Mouse (Mus musculus) heart, postnatal 0 days (tissue): ENCODE results near the gene Elavl1. TPM values are rescaled to one million over a fixed set of nuclear protein-coding genes. Genes with fewer than 3 reads are reported as not detected.

Experiments used
- ATAC-seq: fragments of 200-750 bp; cut with Nextera tagmentation; 2 replicates; pipeline ENCODE4 v1.8.0; 2017; ENCODE audit warnings: low read depth, moderate number of reproducible peaks, moderate library complexity; ENCODE audit not compliant: insufficient read depth
- DNase-seq: peaks from one replicate; pipeline ENCODE4 v3.0.0-alpha.2; 2016; ENCODE audit warnings: low spot score
- H3K27ac ChIP-seq: fragments of 300-500 bp; sonication (generic); 2 replicates; pipeline ENCODE4 v1.5.1; 2014; ENCODE audit warnings: low read depth, mild to moderate bottlenecking
- H3K27me3 ChIP-seq: fragments of 300-500 bp; sonication (generic); 2 replicates; pipeline ENCODE4 v1.6.1; 2014; ENCODE audit warnings: low read length, mixed read lengths; ENCODE audit not compliant: control insufficient read depth, insufficient read depth
- H3K36me3 ChIP-seq: fragments of 300-500 bp; sonication (generic); replicated peaks from 2 replicates; pipeline ENCODE4 v1.6.1; 2014; ENCODE audit warnings: low read length, mixed read lengths; ENCODE audit not compliant: control insufficient read depth, insufficient read depth
- H3K4me1 ChIP-seq: fragments of 300-500 bp; sonication (generic); 2 replicates; pipeline ENCODE4 v1.6.1; 2014; ENCODE audit warnings: antibody characterized with exemption; ENCODE audit not compliant: control insufficient read depth, insufficient read depth
- H3K4me2 ChIP-seq: fragments of 300-500 bp; sonication (generic); 2 replicates; pipeline ENCODE4 v1.6.1; 2014; ENCODE audit warnings: low read depth, mild to moderate bottlenecking, low read length, moderate library complexity
- H3K4me3 ChIP-seq: fragments of 300-500 bp; sonication (generic); 2 replicates; pipeline ENCODE4 v1.5.1; 2014; ENCODE audit warnings: low read depth, low read length
- H3K9ac ChIP-seq: fragments of 300-500 bp; sonication (generic); replicated peaks from 2 replicates; pipeline ENCODE4 v1.6.1; 2014; ENCODE audit warnings: low read depth, low read length, mixed read lengths
- H3K9me3 ChIP-seq: fragments of 300-500 bp; sonication (generic); replicated peaks from 2 replicates; pipeline ENCODE4 v1.6.1; 2016; ENCODE audit warnings: low read length; ENCODE audit not compliant: control insufficient read depth
- CTCF ChIP-seq: IDR thresholded peaks from 2 replicates; pipeline ENCODE4 v1.5.1; 2016; ENCODE audit warnings: antibody characterized with exemption, control low read depth, low read depth
- EP300 ChIP-seq: IDR thresholded peaks from 2 replicates; pipeline ENCODE4 v1.6.1; 2016; ENCODE audit warnings: antibody characterized with exemption, low read depth
- WGBS: fragments of 180-500 bp; shearing (Covaris S2); extraction: QIAGEN DNeasy Blood & Tissue Kit; methylation state at CpG from one replicate; pipeline ENCODE4 v1.1.7; 2014; 5-methylcytosine and 5-hydroxymethylcytosine counted together
- polyA plus RNA-seq: library from polyadenylated mRNA; unstranded; fragments of >200 nt; fragmentation: Nextera tagmentation; extraction: Ambion mirVana; gene quantifications from 2 replicates; pipeline ENCODE4 v1.2.1, GENCODE M21; 2015
- total RNA-seq: library from RNA; depleted of rRNA; stranded (reverse); fragments of >200 nt; gene quantifications from 2 replicates; pipeline ENCODE4 v1.2.3, GENCODE M21; 2014; ENCODE audit warnings: low replicate concordance

Elavl1 gene
- total and polyA plus RNA-seq, 2 experiments from 2014 or later, result 61.1 to 93.3 TPM

DNA sequence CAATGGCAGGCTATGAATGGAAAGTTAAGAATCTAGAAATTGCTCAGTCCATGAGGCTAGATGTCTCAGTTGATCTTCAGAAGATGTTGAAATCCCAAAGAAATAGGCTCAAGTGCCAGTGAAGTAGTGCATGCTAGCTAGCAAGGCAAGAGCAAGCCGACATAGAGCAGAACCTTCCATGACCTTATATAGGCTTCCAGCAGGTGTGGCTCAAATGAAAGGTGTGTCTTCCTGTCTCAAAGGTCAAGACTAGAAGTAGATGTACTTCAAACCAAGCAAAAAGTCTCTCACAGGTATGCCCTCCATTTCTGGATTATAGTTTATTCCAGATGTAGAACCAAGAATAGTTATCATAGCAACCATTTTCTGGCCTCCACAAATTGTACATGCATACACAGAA lies 8.8 kb upstream of the Elavl1 start:
- no peak overlapping the region for H3K4me2 ChIP-seq
- H3K27ac ChIP-seq, result no peak overlapping the region
- H3K4me3 ChIP-seq, result no peak overlapping the region
- WGBS, result 97% methylated on average over 1 of the region's 1 CpGs
- no peak for TF ChIP-seq EP300
- no peak for TF ChIP-seq CTCF
- H3K4me1 ChIP-seq, result no peaks in the 10 kb centered on the region
- no peaks in the 10 kb centered on the region for H3K27me3 ChIP-seq
- no peak overlapping the region for H3K9ac ChIP-seq
- ATAC-seq (no peak), DNase-seq (no peak)
- H3K9me3 ChIP-seq, result no peaks in the 10 kb centered on the region
- peaks cover 80% of the 10 kb centered on the region for H3K36me3 ChIP-seq

DNA sequence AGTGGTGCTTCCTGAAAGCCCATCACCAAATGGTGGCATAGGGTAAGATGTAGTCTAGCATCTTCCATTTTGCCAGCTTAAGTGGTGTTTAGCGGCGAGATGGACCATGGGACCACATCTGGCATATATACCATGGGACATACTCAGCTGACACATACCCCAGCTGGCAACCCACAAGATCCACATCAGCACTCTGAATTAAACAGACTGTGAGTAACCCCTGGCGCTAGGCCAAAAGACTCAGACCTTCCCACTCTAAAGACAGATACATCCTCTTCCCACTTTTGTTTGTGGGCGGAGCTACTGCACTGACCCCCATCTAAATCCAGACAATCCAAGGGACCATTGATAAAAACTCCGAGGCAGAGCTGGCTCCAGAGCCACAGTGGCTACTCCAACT lies 3.8 kb upstream of the Elavl1 start:
- H3K4me2 ChIP-seq, result no peak overlapping the region
- no peak overlapping the region for H3K27ac ChIP-seq
- H3K4me1 ChIP-seq, result peaks cover 8% of the 10 kb centered on the region
- WGBS, result 77% methylated on average over 5 of the region's 5 CpGs
- TF ChIP-seq CTCF (no peak), EP300 (no peak)
- no peak overlapping the region for H3K4me3 ChIP-seq
- H3K27me3 ChIP-seq, result no peaks in the 10 kb centered on the region
- DNase-seq (no peak), ATAC-seq (no peak)
- no peak overlapping the region for H3K9ac ChIP-seq
- H3K9me3 ChIP-seq, result no peaks in the 10 kb centered on the region
- peaks cover 55% of the 10 kb centered on the region for H3K36me3 ChIP-seq

DNA sequence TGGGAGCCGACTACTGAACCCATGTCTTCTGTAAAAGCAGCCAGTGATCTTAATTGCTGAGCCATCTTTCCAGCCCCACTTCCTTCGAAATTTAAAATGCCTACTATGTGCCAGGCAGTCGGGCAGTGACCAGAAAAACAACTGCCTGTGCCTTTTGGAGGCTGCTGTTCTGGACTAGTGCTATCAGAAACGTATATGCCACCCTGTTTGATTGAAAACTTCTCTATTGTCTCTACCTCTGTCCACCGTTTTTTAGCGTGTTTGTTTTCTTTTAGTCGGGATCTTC lies 481 bp upstream of the Elavl1 start:
- Histone ChIP-seq H3K27ac (peak overlapping the region; percentile 95; the same call in 1 of the 2 replicates), H3K27me3 (no peaks in the 10 kb centered on the region), H3K4me2 (peak overlapping the region; percentile 82), H3K9ac (peak overlapping the region; percentile 94), H3K4me1 (peaks cover 33% of the 10 kb centered on the region), H3K4me3 (peak overlapping the region; percentile 94), H3K36me3 (peaks cover 32% of the 10 kb centered on the region), H3K9me3 (no peaks in the 10 kb centered on the region)
- 35% methylated on average over 7 of the region's 7 CpGs for WGBS
- DNase-seq, result no peak
- no peak for ATAC-seq
- TF ChIP-seq EP300 (no peak), CTCF (no peak)

DNA sequence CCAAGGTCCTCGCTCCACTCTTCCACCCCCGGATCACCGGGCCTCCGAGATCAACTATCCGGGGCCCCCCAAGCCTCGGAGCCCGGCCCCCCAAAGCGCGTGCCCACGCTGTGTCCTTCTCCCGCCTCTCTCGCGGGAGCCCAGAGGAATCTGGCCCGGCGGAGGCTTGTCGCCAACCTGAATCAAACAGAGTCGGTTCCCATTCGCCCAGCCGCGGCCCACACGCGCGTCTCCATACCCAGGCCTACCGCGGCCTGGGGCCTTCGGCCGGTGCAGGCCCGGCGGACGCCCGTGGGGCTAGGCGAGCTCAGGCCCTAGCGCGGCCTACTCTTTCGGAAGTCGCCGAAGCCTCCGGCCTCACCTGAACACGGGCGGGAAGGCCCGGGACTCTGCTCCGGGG lies 688 bp downstream of the Elavl1 start:
- Histone ChIP-seq H3K4me3 (peak overlapping the region; percentile 94), H3K27me3 (no peaks in the 10 kb centered on the region), H3K36me3 (peaks cover 29% of the 10 kb centered on the region), H3K9ac (peak overlapping the region; percentile 94), H3K4me2 (peak overlapping the region; percentile 82), H3K4me1 (peaks cover 42% of the 10 kb centered on the region), H3K9me3 (no peaks in the 10 kb centered on the region), H3K27ac (peak overlapping the region; percentile 95)
- under 1% methylated on average over 42 of the region's 42 CpGs for WGBS
- DNase-seq (no peak), ATAC-seq (peak; percentile 53)
- TF ChIP-seq CTCF (no peak), EP300 (no peak)

DNA sequence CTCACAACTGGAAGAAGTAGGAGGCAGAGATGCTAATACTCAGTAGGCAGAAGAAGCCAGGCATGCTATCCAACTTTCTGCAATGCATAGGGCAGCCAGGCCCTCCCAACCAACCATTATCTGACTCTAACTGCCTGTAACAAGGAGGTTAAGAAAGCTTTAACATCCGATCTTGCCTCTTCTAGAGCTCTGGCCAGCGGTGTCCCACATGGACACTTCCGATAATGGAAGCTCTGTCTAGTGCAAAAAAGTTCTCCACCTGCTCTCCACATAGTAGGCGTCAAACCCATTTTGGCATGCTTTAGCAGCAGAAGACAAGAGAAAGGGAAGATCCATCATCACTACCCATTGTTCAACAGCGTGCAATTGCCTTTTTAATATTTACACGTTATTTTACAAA lies 1.3 kb downstream of the Elavl1 start:
- no peak for ATAC-seq
- H3K4me1 ChIP-seq, result peaks cover 42% of the 10 kb centered on the region
- H3K4me2 ChIP-seq, result peak overlapping the region; percentile 82
- H3K36me3 ChIP-seq, result peaks cover 27% of the 10 kb centered on the region
- peak overlapping the region; percentile 94 for H3K4me3 ChIP-seq
- no peaks in the 10 kb centered on the region for H3K27me3 ChIP-seq
- peak overlapping the region; percentile 95 for H3K27ac ChIP-seq
- H3K9me3 ChIP-seq, result no peaks in the 10 kb centered on the region
- no peak for TF ChIP-seq CTCF
- no peak for TF ChIP-seq EP300
- DNase-seq, result no peak
- peak overlapping the region; percentile 94 for H3K9ac ChIP-seq
- WGBS, result 1% methylated on average over 6 of the region's 6 CpGs

DNA sequence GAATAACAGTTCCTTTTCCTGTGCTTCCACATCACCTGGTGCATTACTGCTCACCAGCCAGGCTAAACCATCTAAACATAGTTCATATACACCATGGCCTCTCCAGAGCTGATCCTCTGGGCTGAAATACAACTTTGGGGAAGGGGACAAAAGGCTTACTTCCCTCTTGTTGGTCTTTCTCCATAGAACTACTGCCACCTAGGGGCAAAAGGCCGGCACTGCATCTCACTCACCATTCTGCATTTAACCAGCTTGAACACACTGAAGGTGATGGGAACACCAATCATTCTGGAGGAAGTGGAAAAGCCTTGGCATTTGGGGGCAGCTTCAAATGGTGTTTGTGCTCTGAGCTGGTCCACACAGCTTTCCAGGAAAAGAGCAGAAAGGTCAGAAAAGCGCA lies 2.7 kb downstream of the Elavl1 start:
- Histone ChIP-seq H3K4me2 (no peak overlapping the region), H3K27ac (no peak overlapping the region; the same call in 1 of the 2 replicates), H3K4me1 (peaks cover 42% of the 10 kb centered on the region), H3K27me3 (no peaks in the 10 kb centered on the region), H3K9me3 (no peaks in the 10 kb centered on the region), H3K4me3 (no peak overlapping the region), H3K36me3 (peaks cover 16% of the 10 kb centered on the region; the same call in 1 of the 2 replicates), H3K9ac (no peak overlapping the region)
- DNase-seq, result peak; percentile 67
- TF ChIP-seq CTCF, result peak; percentile 89
- no peak for TF ChIP-seq EP300
- 36% methylated on average over 2 of the region's 2 CpGs for WGBS
- ATAC-seq, result no peak
